Comparison of ENCODE assay signal across 20 mouse cellular contexts in genomic region chr3:122173526-122174150, GRCm38 (mm10).
DNase-seq lines count a peak whose midpoint lies in the region; ATAC-seq lines count a peak whose summit lies in the region.
"Had no signal": no experiment of that assay in that cellular context is flagged by ENCODE, and none has a peak within 500 bp of the region (broad histone marks: within the 10 kb centered on the region; RNA-seq: fewer than 3 reads in every experiment).

No protein-coding gene starts in this region.

- 0 out of 2 replicates have a peak overlapping the region, but pooled peaks have one; percentile 5 for H3K9ac ChIP-seq in forebrain, embryonic 12.5 days
- no peak overlapping the region for H3K9ac ChIP-seq in forebrain, embryonic 13.5 days
- no peak overlapping the region for H3K9ac ChIP-seq in midbrain, embryonic 15.5 days
- no peak overlapping the region for H3K9ac ChIP-seq in midbrain, embryonic 13.5 days (replicated peaks)
- H3K9ac ChIP-seq: embryonic facial prominence, embryonic 13.5 days; heart, embryonic 13.5 days; hindbrain, embryonic 12.5 days; intestine, embryonic 15.5 days had no signal

- no peak for ATAC-seq in forebrain, embryonic 12.5 days (ENCODE audit: low FRiP score)
- ATAC-seq in forebrain, embryonic 13.5 days = no peak; the same call in 1 of the 2 replicates
- no peak for ATAC-seq in midbrain, embryonic 15.5 days (replicated peaks)
- peak; percentile 62; the same call in 1 of the 2 replicates for ATAC-seq in midbrain, embryonic 13.5 days
- ATAC-seq: intestine, embryonic 15.5 days had no signal

- WGBS in forebrain, embryonic 12.5 days = 25% methylated on average over 15 of the region's 15 CpGs
- WGBS in forebrain, embryonic 13.5 days = 25% methylated on average over 15 of the region's 15 CpGs
- WGBS in midbrain, embryonic 10.5 days = 59% methylated on average over 15 of the region's 15 CpGs
- 38% methylated on average over 15 of the region's 15 CpGs for WGBS in midbrain, embryonic 15.5 days
- WGBS in midbrain, embryonic 13.5 days = 45% methylated on average over 15 of the region's 15 CpGs

- peaks cover 18% of the 10 kb centered on the region for H3K27me3 ChIP-seq in forebrain, embryonic 12.5 days
- H3K27me3 ChIP-seq in forebrain, embryonic 13.5 days = peaks cover 6% of the 10 kb centered on the region; the same call in 1 of the 2 replicates
- H3K27me3 ChIP-seq in midbrain, embryonic 10.5 days (ENCODE audit: low read depth, poor library complexity, severe bottlenecking) = no peaks in the 10 kb centered on the region
- H3K27me3 ChIP-seq in midbrain, embryonic 15.5 days (replicated peaks) = no peaks in the 10 kb centered on the region
- no peaks in the 10 kb centered on the region for H3K27me3 ChIP-seq in midbrain, embryonic 13.5 days
- H3K27me3 ChIP-seq: embryonic facial prominence, embryonic 13.5 days; heart, embryonic 13.5 days; hindbrain, embryonic 12.5 days; intestine, embryonic 15.5 days had no signal

- H3K4me3 ChIP-seq in forebrain, embryonic 12.5 days (replicated peaks) = no peak overlapping the region
- no peak overlapping the region for H3K4me3 ChIP-seq in forebrain, embryonic 13.5 days
- no peak overlapping the region for H3K4me3 ChIP-seq in midbrain, embryonic 10.5 days
- H3K4me3 ChIP-seq in midbrain, embryonic 15.5 days = no peak overlapping the region
- no peak overlapping the region for H3K4me3 ChIP-seq in midbrain, embryonic 13.5 days (replicated peaks)
- H3K4me3 ChIP-seq: embryonic facial prominence, embryonic 13.5 days; gastrocnemius, adult 2 months; heart, embryonic 13.5 days; hindbrain, embryonic 12.5 days; intestine, embryonic 15.5 days had no signal

- H3K36me3 ChIP-seq in forebrain, embryonic 12.5 days (replicated peaks) = no peaks in the 10 kb centered on the region
- no peaks in the 10 kb centered on the region for H3K36me3 ChIP-seq in forebrain, embryonic 13.5 days (ENCODE audit: poor library complexity, severe bottlenecking)
- H3K36me3 ChIP-seq in midbrain, embryonic 10.5 days = no peaks in the 10 kb centered on the region
- H3K36me3 ChIP-seq in midbrain, embryonic 15.5 days (replicated peaks) = no peaks in the 10 kb centered on the region
- H3K36me3 ChIP-seq in midbrain, embryonic 13.5 days = no peaks in the 10 kb centered on the region
- H3K36me3 ChIP-seq: embryonic facial prominence, embryonic 13.5 days; heart, embryonic 13.5 days; hindbrain, embryonic 12.5 days; intestine, embryonic 15.5 days had no signal

- H3K9me3 ChIP-seq in forebrain, embryonic 12.5 days = no peaks in the 10 kb centered on the region
- H3K9me3 ChIP-seq in forebrain, embryonic 13.5 days (replicated peaks) = no peaks in the 10 kb centered on the region
- no peaks in the 10 kb centered on the region for H3K9me3 ChIP-seq in midbrain, embryonic 10.5 days (replicated peaks)
- H3K9me3 ChIP-seq in midbrain, embryonic 15.5 days = no peaks in the 10 kb centered on the region
- H3K9me3 ChIP-seq in midbrain, embryonic 13.5 days = no peaks in the 10 kb centered on the region
- H3K9me3 ChIP-seq: embryonic facial prominence, embryonic 13.5 days; heart, embryonic 13.5 days; hindbrain, embryonic 12.5 days; intestine, embryonic 15.5 days had no signal

- DNase-seq in midbrain, embryonic 10.5 days (ENCODE audit: low spot score) = peak; percentile 21
- DNase-seq in retina, embryonic 14.5 days (ENCODE audit: low spot score) = peak; percentile 47
- DNase-seq in thymus, postnatal 25 days = no peak
- DNase-seq in frontal cortex, postnatal 14 days (ENCODE audit: low spot score in 2 of 2) = no peak
- DNase-seq: adrenal gland, adult 8-10 months; adrenal gland, postnatal 36 days; cerebellum, adult 11 months; cerebellum, adult 8-10 months; cerebellum, postnatal 14 days; gastrocnemius, adult 2 months; gastrocnemius, postnatal 25 days; heart, postnatal 4 days had no signal

- peaks cover 10% of the 10 kb centered on the region; the same call in 1 of the 2 replicates for H3K4me1 ChIP-seq in forebrain, embryonic 12.5 days
- H3K4me1 ChIP-seq in forebrain, embryonic 13.5 days = peaks cover 8% of the 10 kb centered on the region; the same call in 1 of the 2 replicates
- H3K4me1 ChIP-seq in midbrain, embryonic 10.5 days = peaks cover 18% of the 10 kb centered on the region
- no peaks in the 10 kb centered on the region for H3K4me1 ChIP-seq in midbrain, embryonic 15.5 days
- peaks cover 9% of the 10 kb centered on the region for H3K4me1 ChIP-seq in midbrain, embryonic 13.5 days (replicated peaks)
- H3K4me1 ChIP-seq: embryonic facial prominence, embryonic 13.5 days; heart, embryonic 13.5 days; intestine, embryonic 15.5 days had no signal

- no peak overlapping the region for H3K27ac ChIP-seq in forebrain, embryonic 12.5 days
- no peak overlapping the region for H3K27ac ChIP-seq in forebrain, embryonic 13.5 days
- H3K27ac ChIP-seq in midbrain, embryonic 10.5 days (replicated peaks) = peak overlapping the region; percentile 73; the same call in 1 of the 2 replicates
- no peak overlapping the region for H3K27ac ChIP-seq in midbrain, embryonic 15.5 days
- H3K27ac ChIP-seq in midbrain, embryonic 13.5 days = peak overlapping the region; percentile 17
- H3K27ac ChIP-seq: embryonic facial prominence, embryonic 13.5 days; gastrocnemius, adult 2 months; heart, embryonic 13.5 days; hindbrain, embryonic 12.5 days; intestine, embryonic 15.5 days had no signal

- H3K4me2 ChIP-seq in forebrain, embryonic 12.5 days = no peak overlapping the region
- no peak overlapping the region for H3K4me2 ChIP-seq in forebrain, embryonic 13.5 days
- H3K4me2 ChIP-seq in midbrain, embryonic 15.5 days = no peak overlapping the region
- H3K4me2 ChIP-seq in midbrain, embryonic 13.5 days (replicated peaks) = no peak overlapping the region
- H3K4me2 ChIP-seq: embryonic facial prominence, embryonic 13.5 days; heart, embryonic 13.5 days; hindbrain, embryonic 12.5 days; intestine, embryonic 15.5 days had no signal

Comparison
In these comparisons a context has a peak if more than half of its experiments do, and no peak if none do; other contexts are left out.
1. H3K27ac ChIP-seq: peak in midbrain, embryonic 10.5 days (single experiment) and midbrain, embryonic 13.5 days (single experiment); none in forebrain, embryonic 12.5 days (single experiment), forebrain, embryonic 13.5 days (single experiment) and midbrain, embryonic 15.5 days (single experiment).
2. DNase-seq: peak in midbrain, embryonic 10.5 days (single experiment) and retina, embryonic 14.5 days (single experiment); none in thymus, postnatal 25 days (single experiment) and frontal cortex, postnatal 14 days (0 of 2).